Mouse (Mus musculus) layer of hippocampus, postnatal 36 days (tissue): Measurements from ENCODE around the gene Cox8b. TPM values are rescaled to one million over a fixed set of nuclear protein-coding genes. Genes with fewer than 3 reads are reported as not detected.

Experiments
- DNase-seq, 2 experiments: peaks; one replicate each; pipeline ENCODE4 v3.0.0; 2022
- total RNA-seq, 2 experiments: library from RNA; stranded (reverse); gene quantifications; 2 replicates each; pipeline ENCODE4 v1.2.3; 2021

Gene Cox8b
- total RNA-seq, result 1 to 10 TPM; 1.2 to 1.3 TPM

DNA sequence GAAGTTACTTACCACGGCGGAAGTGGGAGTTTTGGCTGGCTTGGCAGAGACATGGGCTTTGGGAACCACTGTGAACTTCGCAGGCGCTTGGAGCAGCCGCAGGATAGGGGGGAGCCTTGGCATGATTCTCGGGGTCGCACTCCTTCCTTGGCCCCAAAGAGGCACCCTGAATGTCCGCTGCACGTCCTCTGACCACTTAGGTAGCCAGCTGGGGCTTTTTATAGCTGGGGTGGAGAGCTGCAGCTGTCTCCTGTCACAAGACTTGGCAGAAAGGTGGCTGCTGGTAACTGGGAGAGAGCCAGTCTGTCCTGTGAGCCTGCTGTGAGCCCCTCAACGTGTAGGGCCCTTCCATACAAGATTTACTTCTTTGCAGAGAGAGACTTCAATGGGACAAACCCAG, at the start of gene Cox8b:
Gene Cox8b (minus strand): TSS at position 227 of the 400 bp plus-strand sequence.
- DNase-seq, result no peak

DNA sequence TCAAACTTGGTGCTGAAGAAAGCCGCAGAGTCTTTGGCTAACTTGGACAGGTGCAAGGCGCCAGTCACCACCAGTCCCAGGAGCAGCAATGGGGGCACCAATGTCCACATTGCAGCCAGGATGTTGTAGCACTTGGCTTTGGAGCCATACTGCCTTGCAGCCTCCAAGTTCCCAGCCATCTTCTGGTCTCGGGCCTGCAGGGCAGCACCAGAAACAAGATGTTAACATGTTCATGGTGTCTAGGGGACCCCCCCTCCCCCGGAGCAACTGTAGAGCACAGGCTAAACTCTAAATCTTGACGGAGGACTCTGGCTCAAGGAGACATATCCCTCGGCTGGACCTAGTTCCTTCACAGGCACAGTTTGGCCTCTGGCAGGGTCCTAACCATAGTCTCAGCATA, 49.0 kb upstream of the Cox8b start:
- no peak for DNase-seq

GRCm38 (mm10) chr7:140948161-140948560, 47.9 kb upstream of the Cox8b start:
- DNase-seq, result no peak

GRCm38 (mm10) chr7:140946980-140947379, 46.7 kb upstream of the Cox8b start:
- no peak for DNase-seq

GRCm38 (mm10) chr7:140946311-140946710, 46.1 kb upstream of the Cox8b start:
- no peak for DNase-seq

DNA sequence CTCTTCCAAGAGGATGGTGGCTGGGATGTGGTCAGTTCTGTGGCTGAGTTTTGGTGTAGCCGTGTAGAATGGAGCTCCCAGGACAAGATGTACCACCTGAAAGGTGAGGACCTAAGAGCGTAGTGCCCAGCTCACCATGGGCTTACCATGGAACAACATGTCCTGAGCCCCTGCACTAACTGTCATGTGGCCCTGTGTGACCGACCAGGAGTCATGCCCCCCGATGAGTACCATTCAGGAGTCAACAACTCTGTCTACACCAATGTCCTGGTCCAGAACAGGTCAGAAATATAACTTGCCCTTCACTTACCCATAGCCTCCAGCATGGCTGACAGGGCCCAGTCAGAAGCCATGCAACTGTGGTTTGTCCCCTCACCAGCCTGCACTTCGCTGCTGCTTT, 45.0 kb upstream of the Cox8b start:
- DNase-seq, result no peak

DNA sequence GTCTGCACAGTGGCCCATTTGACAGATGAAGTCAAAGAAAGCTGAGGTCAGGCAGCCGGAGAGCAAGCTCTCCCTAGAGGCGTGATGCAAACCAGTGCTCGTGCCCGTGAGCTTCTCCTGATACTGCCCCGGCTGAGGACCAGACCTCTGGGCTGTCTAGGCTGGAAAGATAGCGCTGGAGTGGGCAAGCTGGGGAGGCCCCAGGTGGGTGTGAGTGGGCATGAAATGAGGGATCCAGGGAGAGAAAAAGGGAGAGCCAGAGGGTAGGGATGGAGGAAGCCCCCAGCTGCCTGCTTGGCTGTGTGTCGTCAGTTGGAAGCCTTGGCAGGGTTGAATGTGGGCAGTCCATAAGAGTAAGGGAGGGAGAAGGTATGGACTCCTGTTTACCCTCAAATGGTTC, 44.0 kb upstream of the Cox8b start:
- DNase-seq, result no peak

DNA sequence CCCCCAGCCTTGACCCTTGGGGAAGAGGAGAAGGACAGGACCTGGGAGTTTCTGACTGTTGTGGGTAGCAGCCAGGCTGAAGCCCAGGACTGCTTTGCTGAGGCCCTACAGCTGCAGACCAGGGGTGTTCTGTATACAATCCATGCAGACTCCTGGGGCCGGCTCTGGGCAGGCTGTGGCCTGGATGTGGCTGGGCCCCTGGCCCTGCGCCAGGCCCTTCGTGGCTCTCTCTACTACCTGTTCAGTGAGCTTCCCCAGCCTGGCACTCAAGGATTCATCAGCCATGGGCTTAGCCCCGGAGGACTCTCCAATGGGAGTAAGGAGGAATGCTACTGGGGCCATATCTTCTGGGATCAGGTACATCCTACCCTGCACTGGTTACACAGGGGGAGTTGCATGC, 43.1 kb upstream of the Cox8b start:
- DNase-seq, result no peak

- DNase-seq, result no peak
Observed at GRCm38 (mm10) chr7:140942811-140943210, 42.6 kb upstream of the Cox8b start.

GRCm38 (mm10) chr7:140942341-140942740, 42.1 kb upstream of the Cox8b start:
- DNase-seq, result no peak

- peak; percentile 48 to 55 for DNase-seq
Observed at GRCm38 (mm10) chr7:140941222-140942051, 41.2 kb upstream of the Cox8b start, which contains the start of gene Pgghg. Gene Pgghg, plus strand, starts transcription at chr7:140941391.

DNA sequence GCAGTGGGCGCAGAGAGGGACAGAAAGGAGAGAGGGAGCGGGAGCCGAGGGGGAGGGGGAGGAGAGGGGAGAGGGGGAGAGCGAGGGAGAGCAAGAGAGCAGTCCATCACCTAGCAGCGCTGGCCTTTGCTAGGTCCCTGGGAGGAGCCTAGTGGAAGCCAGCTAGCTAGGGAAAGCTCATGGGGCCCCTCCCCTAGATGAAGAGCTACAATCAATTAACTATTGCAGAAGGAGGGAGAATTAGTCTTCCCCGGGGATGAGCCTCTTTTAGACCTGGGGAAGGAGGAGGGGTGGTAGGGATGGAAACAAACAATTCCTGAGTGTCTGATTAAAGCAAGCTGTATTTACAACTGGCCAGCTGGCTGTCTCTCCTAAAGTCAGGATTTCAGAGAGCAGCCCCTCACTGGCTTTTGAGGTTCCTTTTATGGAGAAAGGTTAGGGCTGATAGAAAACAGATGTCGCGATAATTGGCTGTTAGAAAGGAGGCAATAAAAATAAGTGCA, 39.5 kb upstream of the Cox8b start:
- DNase-seq, result no peak

DNA sequence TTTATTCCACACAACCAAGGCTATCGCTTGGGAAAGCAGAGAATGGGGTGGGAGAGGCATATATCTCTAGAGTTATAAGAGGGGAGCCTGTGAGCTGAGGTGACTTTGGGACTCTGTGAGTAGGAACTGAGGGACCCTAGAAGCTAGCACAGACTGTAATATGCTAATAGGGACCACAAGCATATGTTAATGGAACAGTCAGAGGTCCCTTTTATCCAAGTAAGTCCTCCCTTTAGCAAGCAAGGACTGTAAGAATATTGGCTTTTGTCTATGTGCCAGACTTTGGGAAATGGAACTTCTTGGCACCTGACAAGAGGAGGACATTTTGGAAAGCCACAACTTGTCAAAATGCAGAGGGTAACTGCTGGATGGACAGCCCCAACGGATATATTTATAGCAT, 38.6 kb upstream of the Cox8b start:
- no peak for DNase-seq

GRCm38 (mm10) chr7:140938436-140938835, 38.2 kb upstream of the Cox8b start:
- DNase-seq, result no peak

- no peak for DNase-seq
Observed at GRCm38 (mm10) chr7:140927181-140927580, 26.9 kb upstream of the Cox8b start.

GRCm38 (mm10) chr7:140923070-140923775, 23.0 kb upstream of the Cox8b start:
- no peak for DNase-seq

GRCm38 (mm10) chr7:140922398-140923069, 22.3 kb upstream of the Cox8b start:
- peak; percentile 29 to 35 for DNase-seq

DNA sequence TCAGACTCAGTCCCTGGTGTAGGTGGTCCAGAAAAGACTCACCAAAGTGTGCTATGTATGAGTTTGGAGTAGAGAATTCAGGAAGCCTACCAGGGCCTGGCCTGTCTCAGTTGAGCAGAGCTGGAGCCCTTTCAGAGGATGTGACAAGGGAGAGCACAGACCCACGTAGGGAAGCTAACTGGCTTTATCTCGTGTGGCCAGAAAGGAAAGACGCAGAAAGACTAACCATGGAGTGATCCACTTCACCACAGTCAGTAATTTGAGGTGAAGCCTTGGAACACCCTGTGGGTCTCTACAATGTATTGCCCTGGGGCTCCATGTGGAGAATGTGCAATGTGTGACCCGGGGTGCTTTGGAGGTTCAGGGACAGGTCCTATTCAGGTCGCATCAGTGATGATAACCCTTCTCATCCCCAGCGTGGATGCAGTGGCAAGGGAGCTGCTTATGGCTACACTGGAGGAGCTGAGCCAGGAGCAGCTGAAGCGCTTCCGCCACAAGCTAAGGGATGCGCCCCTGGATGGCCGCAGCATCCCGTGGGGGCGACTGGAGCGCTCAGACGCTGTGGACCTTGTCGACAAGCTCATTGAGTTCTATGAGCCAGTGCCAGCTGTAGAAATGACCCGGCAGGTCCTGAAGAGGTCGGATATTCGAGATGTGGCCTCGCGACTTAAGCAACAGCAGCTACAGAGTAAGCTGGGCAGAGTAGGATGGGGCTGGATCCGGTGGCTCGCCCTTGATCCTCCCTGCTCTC, 21.2 kb upstream of the Cox8b start:
- DNase-seq, result no peak

DNA sequence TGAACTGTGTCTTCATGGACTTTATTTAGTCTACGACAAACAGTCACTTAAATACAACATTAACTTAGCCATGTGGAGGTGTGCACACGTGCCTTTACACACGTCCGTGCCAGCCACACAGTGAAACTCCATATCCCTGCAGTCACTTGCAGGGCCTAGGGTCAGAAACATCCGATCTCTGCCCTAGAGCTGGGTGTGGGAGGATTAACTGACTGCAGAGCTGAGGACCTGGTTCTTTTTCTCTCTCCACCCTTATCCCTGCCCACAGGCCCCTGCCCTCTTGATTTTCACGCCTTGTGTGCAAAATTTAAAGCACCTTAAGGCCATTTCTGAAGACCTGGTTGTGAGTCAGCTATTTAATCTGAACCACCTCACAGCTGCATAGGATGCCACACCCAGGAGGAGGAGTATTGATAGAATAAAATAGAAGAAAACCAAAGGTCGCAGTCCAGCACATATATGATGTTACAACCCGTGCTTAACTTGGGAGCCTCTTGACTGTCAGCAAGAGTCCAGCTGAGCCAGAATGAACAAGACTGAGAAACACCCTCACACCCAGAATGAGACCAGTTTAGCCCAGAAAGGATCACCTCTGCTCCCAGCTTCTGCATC, 20.3 kb upstream of the Cox8b start, which contains the start of gene Nlrp6:
Gene Nlrp6 (plus strand): TSS at position 485 of the 612 bp plus-strand sequence.
- no peak for DNase-seq

GRCm38 (mm10) chr7:140919911-140920310, 19.7 kb upstream of the Cox8b start:
- no peak for DNase-seq

DNA sequence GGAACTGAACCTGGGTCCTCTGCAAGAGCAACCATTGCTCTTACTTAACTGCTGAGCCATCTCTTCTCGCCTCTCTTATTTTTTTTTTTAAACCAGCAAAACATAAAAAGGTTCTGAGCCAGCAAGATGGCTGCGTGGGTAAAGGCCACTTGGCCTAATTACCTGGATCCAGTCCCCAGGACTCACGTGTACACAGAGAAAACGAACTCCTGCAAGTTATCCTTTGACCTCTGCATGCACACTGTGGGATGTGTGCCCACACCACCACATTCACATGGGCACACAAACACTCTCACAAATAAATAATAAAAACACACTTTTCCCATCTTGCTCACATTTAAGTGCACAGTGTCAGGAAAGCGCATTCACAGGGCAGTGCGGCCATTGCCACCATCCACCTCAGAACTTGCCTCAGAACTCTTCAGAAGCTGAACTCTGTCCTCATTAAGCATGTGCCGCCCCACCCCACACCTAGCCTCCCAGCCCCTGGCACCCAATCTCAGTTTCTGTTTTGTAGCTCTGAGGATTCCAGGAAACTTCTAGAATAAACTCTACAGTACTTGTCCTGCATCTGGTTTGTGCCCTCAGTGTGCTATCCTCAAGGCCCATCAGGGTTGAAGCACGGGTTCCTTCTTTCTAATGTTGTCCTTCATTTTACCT, 13.9 kb upstream of the Cox8b start:
- DNase-seq, result no peak
